Mouse (Mus musculus) erythroblast, embryonic 14.5 days (primary cell): Measurements from ENCODE around the gene Tmeff1. TPM values are rescaled to one million over a fixed set of nuclear protein-coding genes. Genes with fewer than 3 reads are reported as not detected.

Experiments
- H3K27me3 ChIP-seq: 2 replicates; pipeline ENCODE4 v1.6.1; 2012; ENCODE audit warnings: inconsistent platforms; ENCODE audit not compliant: control insufficient read depth
- H3K36me3 ChIP-seq: 2 replicates; pipeline ENCODE4 v1.6.1; 2012; ENCODE audit warnings: mild to moderate bottlenecking, inconsistent platforms; ENCODE audit not compliant: control insufficient read depth
- H3K4me1 ChIP-seq: 2 replicates; pipeline ENCODE4 v1.6.1; 2012; ENCODE audit warnings: inconsistent platforms; ENCODE audit not compliant: control insufficient read depth
- H3K4me3 ChIP-seq: replicated peaks from 2 replicates; pipeline ENCODE3; 2012; ENCODE audit warnings: moderate library complexity, mild to moderate bottlenecking, inconsistent platforms
- H3K9me3 ChIP-seq: 2 replicates; pipeline ENCODE4 v1.6.1; 2012; ENCODE audit warnings: low read length, inconsistent platforms, mixed read lengths; ENCODE audit not compliant: control insufficient read depth
- GATA1 ChIP-seq: IDR thresholded peaks from 2 replicates; pipeline ENCODE4 v1.6.1; 2012; ENCODE audit warnings: low read length, inconsistent platforms, mixed read lengths
- TAL1 ChIP-seq: IDR thresholded peaks from 3 replicates; pipeline ENCODE4 v1.6.1; 2012; ENCODE audit warnings: low read length, inconsistent platforms, mixed read lengths
- polyA plus RNA-seq: library from polyadenylated mRNA; stranded (reverse); fragments of >175 nt; gene quantifications from 2 replicates; pipeline ENCODE4 v1.2.3, GENCODE M21; 2012

Tmeff1 gene
- polyA plus RNA-seq, 1 experiment = 0.05 TPM

GRCm38 (mm10) chr4:48684593-48685187 lies 99.7 kb downstream of the Tmeff1 start:
- TF ChIP-seq GATA1 = no peak
- TF ChIP-seq TAL1 = no peak

GRCm38 (mm10) chr4:48688148-48688547 lies 103.2 kb downstream of the Tmeff1 start:
- TF ChIP-seq TAL1 (no peak), GATA1 (no peak)
- H3K27me3 ChIP-seq = no peaks in the 10 kb centered on the region
- no peak overlapping the region for H3K4me3 ChIP-seq
- no peaks in the 10 kb centered on the region for H3K36me3 ChIP-seq
- H3K4me1 ChIP-seq = peaks cover 3% of the 10 kb centered on the region; the same call in 1 of the 2 replicates
- H3K9me3 ChIP-seq = no peaks in the 10 kb centered on the region

More at GRCm38 (mm10) chr4:48684593-48685187, 99.7 kb downstream of the Tmeff1 start:
- peaks cover 3% of the 10 kb centered on the region; the same call in 1 of the 2 replicates for H3K4me1 ChIP-seq
- no peaks in the 10 kb centered on the region for H3K36me3 ChIP-seq
- no peaks in the 10 kb centered on the region for H3K27me3 ChIP-seq
- H3K4me3 ChIP-seq = no peak overlapping the region
- H3K9me3 ChIP-seq = no peaks in the 10 kb centered on the region

- H3K9me3 ChIP-seq = no peaks in the 10 kb centered on the region
- H3K27me3 ChIP-seq = no peaks in the 10 kb centered on the region
- no peaks in the 10 kb centered on the region for H3K4me1 ChIP-seq
- no peak overlapping the region for H3K4me3 ChIP-seq
- TF ChIP-seq GATA1 (no peak), TAL1 (no peak)
- no peaks in the 10 kb centered on the region for H3K36me3 ChIP-seq
These were observed 105.7 kb downstream of the Tmeff1 start for GRCm38 (mm10) chr4:48690640-48691039.

- Histone ChIP-seq H3K27me3 (no peaks in the 10 kb centered on the region), H3K9me3 (no peaks in the 10 kb centered on the region), H3K4me1 (no peaks in the 10 kb centered on the region), H3K36me3 (no peaks in the 10 kb centered on the region), H3K4me3 (no peak overlapping the region)
- no peak for TF ChIP-seq GATA1
- no peak for TF ChIP-seq TAL1
These were observed 106.9 kb downstream of the Tmeff1 start for GRCm38 (mm10) chr4:48691793-48692437.

- Histone ChIP-seq H3K4me3 (no peak overlapping the region), H3K4me1 (no peaks in the 10 kb centered on the region), H3K27me3 (no peaks in the 10 kb centered on the region), H3K9me3 (no peaks in the 10 kb centered on the region), H3K36me3 (no peaks in the 10 kb centered on the region)
- TF ChIP-seq GATA1 (no peak), TAL1 (no peak)
These were observed 107.8 kb downstream of the Tmeff1 start for GRCm38 (mm10) chr4:48692736-48693292.

- Histone ChIP-seq H3K4me1 (no peaks in the 10 kb centered on the region), H3K4me3 (no peak overlapping the region), H3K36me3 (no peaks in the 10 kb centered on the region), H3K27me3 (no peaks in the 10 kb centered on the region), H3K9me3 (no peaks in the 10 kb centered on the region)
- no peak for TF ChIP-seq GATA1
- TF ChIP-seq TAL1 = no peak
These were observed 111.7 kb downstream of the Tmeff1 start for GRCm38 (mm10) chr4:48696706-48697105.

GRCm38 (mm10) chr4:48697302-48697701 lies 112.3 kb downstream of the Tmeff1 start:
- no peak overlapping the region for H3K4me3 ChIP-seq
- TF ChIP-seq TAL1 = no peak
- no peaks in the 10 kb centered on the region for H3K9me3 ChIP-seq
- no peaks in the 10 kb centered on the region for H3K36me3 ChIP-seq
- H3K27me3 ChIP-seq = no peaks in the 10 kb centered on the region
- H3K4me1 ChIP-seq = no peaks in the 10 kb centered on the region

Other genes with a start within 250 kb of the Tmeff1 start
- 0.14 and 0.19 TPM in 2 replicates for gene Tex10, start 111.7 kb upstream of the Tmeff1 start, polyA plus RNA-seq
- gene Msantd3, start 45.2 kb upstream of the Tmeff1 start, polyA plus RNA-seq = not detected in 2 replicates
- not detected in 2 replicates for gene Cavin4, start 78.3 kb downstream of the Tmeff1 start, polyA plus RNA-seq